Mouse (Mus musculus) C2C12 (cell line): ENCODE measurements around the gene Gpc6. TPM values are rescaled to one million over a fixed set of nuclear protein-coding genes. Genes with fewer than 3 reads are reported as not detected.
A peak's percentile ranks its signal among the peaks of the same experiment; 100 is the strongest.

Experiments
- H3K27me3 ChIP-seq: one replicate; pipeline ENCODE4 v1.6.1; 2011; ENCODE audit not compliant: control insufficient read depth, insufficient read depth, insufficient read length
- H3K36me3 ChIP-seq: one replicate; pipeline ENCODE4 v1.6.1; 2011; ENCODE audit not compliant: control insufficient read depth, insufficient read depth
- H3K4me3 ChIP-seq: one replicate; pipeline ENCODE4 v1.5.1; 2011; ENCODE audit warnings: mild to moderate bottlenecking, control low read depth; ENCODE audit not compliant: poor library complexity, insufficient read depth, severe bottlenecking
- H3K79me2 ChIP-seq: one replicate; pipeline ENCODE4 v1.6.1; 2011; ENCODE audit not compliant: control insufficient read depth, insufficient read depth
- H3K79me3 ChIP-seq: one replicate; pipeline ENCODE4 v1.6.1; 2011; ENCODE audit warnings: low read depth, control low read depth
- H3ac ChIP-seq: one replicate; pipeline ENCODE3; 2011; ENCODE audit warnings: low read depth; ENCODE audit not compliant: control insufficient read depth, insufficient read length
- CEBPB ChIP-seq: IDR thresholded peaks from one replicate; pipeline ENCODE4 v1.6.1; 2011; ENCODE audit warnings: low read depth, mild to moderate bottlenecking, control low read depth, moderate library complexity
- CTCF ChIP-seq: IDR thresholded peaks from one replicate; pipeline ENCODE4 v1.5.1; 2011; ENCODE audit not compliant: control insufficient read depth, insufficient read depth, insufficient read length
- FOSL1 ChIP-seq: IDR thresholded peaks from one replicate; pipeline ENCODE4 v1.8.0; 2011; ENCODE audit warnings: mild to moderate bottlenecking, low read length; ENCODE audit not compliant: poor library complexity, insufficient read depth, severe bottlenecking
- MAX ChIP-seq: IDR thresholded peaks from one replicate; pipeline ENCODE4 v1.6.1; 2011; ENCODE audit warnings: mild to moderate bottlenecking, control low read depth
- MYOD1 ChIP-seq: IDR thresholded peaks from one replicate; pipeline ENCODE4 v1.6.1; 2011; ENCODE audit warnings: low read depth; ENCODE audit not compliant: control insufficient read depth, insufficient read length
- MYOG ChIP-seq: IDR thresholded peaks from one replicate; pipeline ENCODE4 v1.6.1; 2011; ENCODE audit not compliant: control insufficient read depth, insufficient read length; ENCODE audit errors: extremely low read depth
- USF1 ChIP-seq: IDR thresholded peaks from one replicate; pipeline ENCODE4 v1.6.1; 2011; ENCODE audit warnings: low read depth, mild to moderate bottlenecking, control low read depth, moderate library complexity
- polyA plus RNA-seq: library from polyadenylated mRNA; unstranded; fragments of >200 nt; fragmentation: generic; extraction: Trizol; gene quantifications from one replicate; pipeline ENCODE4 v1.2.1, GENCODE M21; 2012; ENCODE audit warnings: missing spikeins

Gpc6 gene
- polyA plus RNA-seq, 1 experiment, result 9.6 TPM

- no peaks in the 10 kb centered on the region for H3K79me2 ChIP-seq
- no peak overlapping the region for H3ac ChIP-seq
- H3K27me3 ChIP-seq, result no peaks in the 10 kb centered on the region
- H3K4me3 ChIP-seq, result no peak overlapping the region
- H3K79me3 ChIP-seq, result no peaks in the 10 kb centered on the region
- no peaks in the 10 kb centered on the region for H3K36me3 ChIP-seq
- TF ChIP-seq MYOG, result no peak
- no peak for TF ChIP-seq FOSL1
- no peak for TF ChIP-seq MAX
- TF ChIP-seq CTCF, result no peak
- no peak for TF ChIP-seq MYOD1
- TF ChIP-seq USF1, result no peak
- no peak for TF ChIP-seq CEBPB
Measured at GRCm38 (mm10) chr14:117679926-117680325, 754.8 kb downstream of the Gpc6 start.

GRCm38 (mm10) chr14:117681321-117681921, 756.3 kb downstream of the Gpc6 start:
- TF ChIP-seq FOSL1, result no peak
- TF ChIP-seq MYOD1, result peak; percentile 96
- Histone ChIP-seq H3ac (no peak overlapping the region), H3K79me3 (no peaks in the 10 kb centered on the region), H3K27me3 (no peaks in the 10 kb centered on the region), H3K36me3 (no peaks in the 10 kb centered on the region), H3K4me3 (no peak overlapping the region), H3K79me2 (no peaks in the 10 kb centered on the region)

GRCm38 (mm10) chr14:117683149-117683548, 758.0 kb downstream of the Gpc6 start:
- Histone ChIP-seq H3K79me3 (no peaks in the 10 kb centered on the region), H3K27me3 (no peaks in the 10 kb centered on the region), H3ac (no peak overlapping the region), H3K79me2 (no peaks in the 10 kb centered on the region), H3K4me3 (no peak overlapping the region), H3K36me3 (no peaks in the 10 kb centered on the region)
- TF ChIP-seq MYOD1 (no peak), MYOG (no peak), CEBPB (no peak), MAX (no peak), FOSL1 (no peak), CTCF (no peak), USF1 (no peak)

- no peak for TF ChIP-seq USF1
- TF ChIP-seq MAX, result no peak
- no peak for TF ChIP-seq MYOD1
Measured at GRCm38 (mm10) chr14:117689848-117690247, 764.7 kb downstream of the Gpc6 start.

GRCm38 (mm10) chr14:117695565-117695964, 770.5 kb downstream of the Gpc6 start:
- no peaks in the 10 kb centered on the region for H3K79me2 ChIP-seq
- H3K27me3 ChIP-seq, result no peaks in the 10 kb centered on the region
- no peak overlapping the region for H3K4me3 ChIP-seq
- TF ChIP-seq MYOG (no peak), CTCF (no peak), FOSL1 (no peak), MYOD1 (no peak), CEBPB (no peak), USF1 (no peak), MAX (no peak)
- H3K36me3 ChIP-seq, result no peaks in the 10 kb centered on the region
- H3K79me3 ChIP-seq, result no peaks in the 10 kb centered on the region
- no peak overlapping the region for H3ac ChIP-seq

More at GRCm38 (mm10) chr14:117689848-117690247, 764.7 kb downstream of the Gpc6 start:
- no peaks in the 10 kb centered on the region for H3K79me3 ChIP-seq
- no peaks in the 10 kb centered on the region for H3K27me3 ChIP-seq
- H3K36me3 ChIP-seq, result no peaks in the 10 kb centered on the region
- H3K4me3 ChIP-seq, result no peak overlapping the region
- no peaks in the 10 kb centered on the region for H3K79me2 ChIP-seq
- no peak overlapping the region for H3ac ChIP-seq

- no peaks in the 10 kb centered on the region for H3K79me2 ChIP-seq
- no peaks in the 10 kb centered on the region for H3K27me3 ChIP-seq
- no peaks in the 10 kb centered on the region for H3K36me3 ChIP-seq
- no peak overlapping the region for H3K4me3 ChIP-seq
- no peak for TF ChIP-seq CEBPB
- TF ChIP-seq MYOG, result no peak
- H3K79me3 ChIP-seq, result no peaks in the 10 kb centered on the region
- no peak overlapping the region for H3ac ChIP-seq
Measured at GRCm38 (mm10) chr14:117700670-117701280, 775.7 kb downstream of the Gpc6 start.
